Mouse (Mus musculus) liver, embryonic 11.5 days (tissue): ENCODE results near the gene Fam241b. TPM values are rescaled to one million over a fixed set of nuclear protein-coding genes. Genes with fewer than 3 reads are reported as not detected.
A peak's percentile ranks its signal among the peaks of the same experiment; 100 is the strongest.

Source experiments
- ATAC-seq: fragments of 200-750 bp; cut with Nextera tagmentation; replicated peaks from 2 replicates; pipeline ENCODE4 v1.8.0; 2017; ENCODE audit warnings: moderate number of reproducible peaks, mild to moderate bottlenecking, moderate TSS enrichment, moderate library complexity; ENCODE audit not compliant: low FRiP score
- DNase-seq: peaks from one replicate; pipeline ENCODE4 v3.0.0-alpha.2; 2017; ENCODE audit warnings: low spot score
- H3K27ac ChIP-seq: fragments of 300-500 bp; sonication (generic); 2 replicates; pipeline ENCODE4 v1.5.1; 2014; ENCODE audit warnings: mild to moderate bottlenecking, low read depth, low read length, control low read depth
- H3K27me3 ChIP-seq: fragments of 300-500 bp; sonication (generic); replicated peaks from 2 replicates; pipeline ENCODE4 v1.6.1; 2014; ENCODE audit warnings: low read length, mixed read lengths; ENCODE audit not compliant: control insufficient read depth, insufficient read depth
- H3K36me3 ChIP-seq: fragments of 300-500 bp; sonication (generic); 2 replicates; pipeline ENCODE4 v1.6.1; 2014; ENCODE audit warnings: mild to moderate bottlenecking, low read length, moderate library complexity, mixed read lengths; ENCODE audit not compliant: control insufficient read depth, insufficient read depth
- H3K4me1 ChIP-seq: fragments of 300-500 bp; sonication (generic); replicated peaks from 2 replicates; pipeline ENCODE4 v1.6.1; 2014; ENCODE audit warnings: low read length, mixed read lengths; ENCODE audit not compliant: control insufficient read depth, insufficient read depth
- H3K4me2 ChIP-seq: fragments of 300-500 bp; sonication (generic); 2 replicates; pipeline ENCODE4 v1.6.1; 2014; ENCODE audit warnings: mild to moderate bottlenecking, control low read depth, moderate library complexity
- H3K4me3 ChIP-seq: fragments of 300-500 bp; sonication (generic); 2 replicates; pipeline ENCODE4 v1.5.1; 2014; ENCODE audit warnings: low read depth, low read length, control low read depth
- H3K9ac ChIP-seq: fragments of 300-500 bp; sonication (generic); 2 replicates; pipeline ENCODE4 v1.6.1; 2014; ENCODE audit warnings: low read depth, low read length, control low read depth
- H3K9me3 ChIP-seq: fragments of 300-500 bp; sonication (generic); 2 replicates; pipeline ENCODE4 v1.6.1; 2016; ENCODE audit warnings: low read length, inconsistent platforms, mixed read lengths; ENCODE audit not compliant: control insufficient read depth
- WGBS: fragments of 180-500 bp; shearing (Covaris S2); extraction: QIAGEN DNeasy Blood & Tissue Kit; methylation state at CpG from one replicate; pipeline ENCODE4 v1.1.7; 2014; 5-methylcytosine and 5-hydroxymethylcytosine counted together
- polyA plus RNA-seq: library from polyadenylated mRNA; unstranded; fragments of >200 nt; fragmentation: Nextera tagmentation; extraction: Ambion mirVana; gene quantifications from 2 replicates; pipeline ENCODE4 v1.2.1, GENCODE M21; 2014

Gene Fam241b
- polyA plus RNA-seq: 0.71 and 0.77 TPM in 2 replicates

DNA sequence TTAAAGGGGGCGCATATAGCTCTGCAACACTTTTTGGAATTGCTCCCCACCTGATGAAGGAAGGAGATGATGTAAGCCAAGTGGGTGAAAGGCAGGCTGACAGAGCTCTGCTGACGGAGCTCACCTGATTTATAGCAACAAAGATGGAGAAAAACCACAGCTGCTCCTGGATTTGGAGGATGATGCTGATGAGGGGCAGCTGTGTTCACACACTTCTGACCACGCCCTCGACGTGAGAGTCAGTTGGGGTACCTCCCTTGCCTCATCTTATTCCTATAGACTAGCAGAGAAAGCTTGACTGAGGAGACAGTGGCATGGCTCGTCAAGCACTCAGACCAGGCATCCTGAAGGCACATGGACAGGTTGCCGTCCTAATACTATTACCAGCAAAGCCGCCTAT, at the start of gene Fam241b:
Fam241b (minus strand) TSS at position 101 of the 400 bp plus-strand sequence.
- H3K27me3 ChIP-seq: no peaks in the 10 kb centered on the region; the same call in none of the 2 replicates

DNA sequence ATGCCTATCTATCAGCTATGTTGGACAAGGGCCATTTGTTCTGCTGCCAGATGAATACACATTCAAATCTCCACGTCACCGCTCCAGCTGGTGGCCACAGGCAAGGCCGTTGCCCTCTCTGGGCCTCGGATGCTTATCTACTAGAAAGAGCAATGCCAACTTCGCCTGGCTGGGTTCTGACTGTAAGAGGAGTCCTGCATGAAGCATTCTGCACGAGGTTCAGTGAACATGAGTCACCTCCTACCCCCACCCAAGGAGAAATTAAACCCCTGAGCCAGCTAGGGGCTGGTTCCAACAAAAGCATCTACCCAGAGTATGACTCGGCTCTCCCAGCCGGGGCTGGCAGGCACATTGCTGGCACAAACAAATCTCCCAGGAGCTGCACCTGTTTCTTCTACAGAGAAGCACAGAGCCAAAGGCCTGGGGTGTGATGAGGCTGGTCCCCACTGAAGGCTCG, 49.0 kb upstream of the Fam241b start:
- Histone ChIP-seq H3K4me1 (peaks cover 4% of the 10 kb centered on the region), H3K4me2 (no peak overlapping the region), H3K9me3 (no peaks in the 10 kb centered on the region), H3K9ac (no peak overlapping the region), H3K4me3 (no peak overlapping the region), H3K27me3 (no peaks in the 10 kb centered on the region), H3K27ac (no peak overlapping the region), H3K36me3 (no peaks in the 10 kb centered on the region)
- DNase-seq (no peak), ATAC-seq (no peak)
- WGBS: 72% methylated on average over 9 of the region's 9 CpGs

More for the DNA sequence above, at the start of gene Fam241b:
- DNase-seq (no peak), ATAC-seq (no peak)
- 55% methylated on average over 8 of the region's 8 CpGs for WGBS
- no peak within 1 kb of the TSS for H3K9ac ChIP-seq
- H3K27ac ChIP-seq: no peak within 1 kb of the TSS
- H3K36me3 ChIP-seq: no peaks in the 10 kb centered on the region
- no peaks in the 10 kb centered on the region for H3K4me1 ChIP-seq
- no peak within 1 kb of the TSS for H3K4me2 ChIP-seq
- H3K4me3 ChIP-seq: no peak within 1 kb of the TSS
- H3K9me3 ChIP-seq: no peaks in the 10 kb centered on the region

DNA sequence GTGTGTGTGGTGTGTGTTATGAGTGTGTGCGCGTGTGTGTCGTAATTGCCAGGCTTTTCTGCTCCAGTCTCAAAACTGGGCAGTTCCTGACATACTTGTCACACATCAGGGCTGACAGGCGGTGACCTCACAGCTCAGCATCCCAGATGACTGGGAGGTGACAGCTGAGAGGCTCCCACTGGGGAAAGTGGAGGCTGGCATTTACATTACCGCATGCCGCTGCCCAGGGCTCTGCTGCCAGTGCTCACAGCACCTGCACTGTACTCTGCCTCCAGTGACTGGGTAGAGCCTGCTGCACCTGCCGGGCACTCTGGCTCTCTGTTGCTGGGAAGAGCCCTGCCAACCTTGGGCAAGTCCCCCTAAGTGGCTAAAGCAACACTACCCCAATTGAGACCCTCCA, 47.1 kb upstream of the Fam241b start:
- ATAC-seq (no peak), DNase-seq (no peak)
- WGBS: 90% methylated on average over 7 of the region's 7 CpGs
- H3K9ac ChIP-seq: no peak overlapping the region
- no peaks in the 10 kb centered on the region; the same call in 1 of the 2 replicates for H3K27me3 ChIP-seq
- H3K4me1 ChIP-seq: peaks cover 4% of the 10 kb centered on the region
- no peak overlapping the region for H3K4me3 ChIP-seq
- no peaks in the 10 kb centered on the region for H3K9me3 ChIP-seq
- H3K4me2 ChIP-seq: no peak overlapping the region
- no peaks in the 10 kb centered on the region for H3K36me3 ChIP-seq
- no peak overlapping the region for H3K27ac ChIP-seq

DNA sequence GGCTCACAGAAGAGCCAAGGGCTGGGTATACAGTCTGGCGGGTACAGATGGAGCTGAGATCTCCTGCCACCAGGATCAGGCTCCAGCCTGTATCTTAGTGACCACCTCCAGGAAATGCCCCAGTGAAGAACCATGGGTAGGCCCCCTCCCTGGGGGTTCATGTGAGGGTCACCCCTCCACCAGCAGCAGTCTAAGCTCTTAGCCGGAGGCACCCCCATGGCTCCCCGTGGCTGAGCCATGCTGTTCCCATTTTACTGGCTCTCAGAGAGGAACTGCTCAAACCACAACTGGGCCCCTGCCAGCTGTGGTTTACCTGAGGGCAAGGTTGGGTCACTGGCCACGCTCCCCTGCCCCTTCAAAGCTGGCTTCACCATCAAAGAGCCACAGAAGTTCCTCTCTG, 46.2 kb upstream of the Fam241b start:
- Histone ChIP-seq H3K27ac (no peak overlapping the region), H3K9ac (no peak overlapping the region), H3K27me3 (no peaks in the 10 kb centered on the region; the same call in 1 of the 2 replicates), H3K4me2 (no peak overlapping the region), H3K4me3 (no peak overlapping the region), H3K9me3 (no peaks in the 10 kb centered on the region), H3K36me3 (no peaks in the 10 kb centered on the region), H3K4me1 (peaks cover 4% of the 10 kb centered on the region)
- WGBS: 69% methylated on average over 4 of the region's 4 CpGs
- no peak for DNase-seq
- no peak for ATAC-seq

DNA sequence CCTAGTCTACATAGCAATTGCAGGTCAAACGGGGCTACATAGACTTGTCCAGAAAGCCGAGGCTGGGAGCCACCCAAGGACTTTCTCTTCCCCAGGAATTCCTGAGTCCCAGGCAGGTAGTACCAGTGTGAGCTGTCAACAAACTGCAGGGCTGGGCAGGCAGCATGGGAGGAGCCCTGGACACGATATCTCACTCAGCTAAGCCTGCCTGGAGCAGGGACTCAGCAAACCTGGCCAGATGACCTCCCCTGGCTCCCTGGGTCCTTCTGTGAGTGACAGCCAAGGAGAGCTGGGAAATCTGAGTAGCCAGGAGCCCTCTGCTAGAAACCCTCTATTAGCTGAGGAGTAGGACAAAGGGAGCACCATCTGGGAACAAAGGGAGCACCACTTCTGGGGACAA, 45.6 kb upstream of the Fam241b start:
- Histone ChIP-seq H3K36me3 (no peaks in the 10 kb centered on the region), H3K4me2 (no peak overlapping the region), H3K4me3 (no peak overlapping the region), H3K27me3 (no peaks in the 10 kb centered on the region; the same call in 1 of the 2 replicates), H3K4me1 (peaks cover 4% of the 10 kb centered on the region), H3K9me3 (no peaks in the 10 kb centered on the region), H3K9ac (no peak overlapping the region), H3K27ac (no peak overlapping the region; the same call in 1 of the 2 replicates)
- WGBS: 62% methylated on average over 3 of the region's 3 CpGs
- DNase-seq: no peak
- ATAC-seq: no peak

DNA sequence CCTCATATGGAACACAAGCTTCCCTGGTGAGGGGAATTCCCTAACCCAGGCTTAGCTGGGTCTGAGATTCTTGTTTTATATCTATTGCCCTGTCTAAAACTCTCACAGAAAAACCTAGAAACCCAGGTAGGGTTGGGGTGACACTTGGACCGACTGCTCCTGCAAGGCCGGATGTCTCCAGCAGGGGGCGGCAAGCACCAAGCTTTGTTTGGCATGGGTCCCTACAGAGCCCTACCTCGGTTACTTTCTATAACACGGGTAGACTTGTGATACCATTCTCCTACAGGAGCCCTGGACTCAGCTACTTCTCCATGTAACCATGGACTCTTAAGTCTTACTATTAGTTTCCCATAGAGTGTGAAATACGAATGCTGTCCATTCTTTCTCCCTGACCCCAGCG, 43.2 kb upstream of the Fam241b start:
- Histone ChIP-seq H3K27me3 (no peaks in the 10 kb centered on the region; the same call in 1 of the 2 replicates), H3K9me3 (no peaks in the 10 kb centered on the region), H3K4me1 (peaks cover 4% of the 10 kb centered on the region), H3K9ac (no peak overlapping the region), H3K27ac (no peak overlapping the region), H3K4me3 (no peak overlapping the region), H3K4me2 (no peak overlapping the region), H3K36me3 (no peaks in the 10 kb centered on the region)
- peak; percentile 80 for DNase-seq
- ATAC-seq: peak; percentile 67
- WGBS: 21% methylated on average over 7 of the region's 7 CpGs

DNA sequence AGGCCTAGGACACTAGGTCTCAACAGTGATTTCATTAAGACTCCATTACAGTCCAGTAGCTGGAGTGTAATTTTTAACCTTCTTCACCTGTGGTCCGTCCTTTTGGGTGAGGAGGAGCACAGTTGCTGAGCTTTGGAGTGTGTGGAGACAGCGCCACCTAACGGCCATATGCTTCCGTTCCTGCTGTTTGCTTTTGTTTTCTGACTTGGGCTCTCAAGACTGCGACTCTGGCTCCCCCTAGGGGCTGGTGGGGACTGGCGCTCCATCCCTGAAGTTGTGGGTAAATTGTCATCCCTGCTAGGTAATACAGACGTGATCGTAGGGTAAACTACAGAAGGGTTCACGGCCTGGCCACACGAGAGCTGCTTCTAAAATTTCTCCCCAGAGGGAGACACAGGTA, 39.3 kb upstream of the Fam241b start:
- H3K4me3 ChIP-seq: no peak overlapping the region
- H3K9ac ChIP-seq: no peak overlapping the region
- peak; percentile 89 for DNase-seq
- 3% methylated on average over 10 of the region's 10 CpGs for WGBS
- no peaks in the 10 kb centered on the region for H3K36me3 ChIP-seq
- no peak overlapping the region for H3K27ac ChIP-seq
- H3K4me2 ChIP-seq: no peak overlapping the region
- no peaks in the 10 kb centered on the region; the same call in 1 of the 2 replicates for H3K4me1 ChIP-seq
- peaks cover 1% of the 10 kb centered on the region; the same call in 1 of the 2 replicates for H3K9me3 ChIP-seq
- ATAC-seq: peak; percentile 56
- H3K27me3 ChIP-seq: no peaks in the 10 kb centered on the region; the same call in 1 of the 2 replicates

DNA sequence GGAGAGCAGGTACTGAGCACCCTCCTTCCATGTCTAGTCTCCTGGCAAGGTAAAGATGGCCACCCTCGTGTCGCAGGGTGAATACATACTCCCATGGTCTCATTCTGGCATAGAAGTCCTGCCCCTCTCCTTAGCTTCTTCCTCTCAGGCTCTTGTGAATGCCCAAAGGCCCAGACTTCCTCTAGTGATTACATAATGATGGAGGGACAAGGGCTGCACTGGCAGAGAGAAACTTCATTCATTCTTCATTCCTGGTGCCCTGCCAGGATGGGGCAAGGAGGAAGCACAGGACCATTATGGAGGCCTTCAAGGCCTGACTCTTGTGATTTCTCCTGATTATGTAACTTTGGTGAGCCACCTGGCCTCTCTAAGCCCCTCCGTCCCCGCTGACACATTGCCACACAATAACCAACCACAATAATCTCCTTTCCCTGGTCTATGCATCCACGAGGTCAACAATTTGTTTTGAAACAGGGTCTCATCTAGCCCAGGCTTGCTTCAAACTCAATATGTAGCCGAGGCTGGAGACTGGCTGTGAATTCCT, 38.8 kb upstream of the Fam241b start:
- H3K4me1 ChIP-seq: no peaks in the 10 kb centered on the region
- ATAC-seq (no peak), DNase-seq (no peak)
- H3K4me2 ChIP-seq: no peak overlapping the region
- H3K27ac ChIP-seq: no peak overlapping the region
- peaks cover 3% of the 10 kb centered on the region; the same call in 1 of the 2 replicates for H3K9me3 ChIP-seq
- H3K27me3 ChIP-seq: no peaks in the 10 kb centered on the region; the same call in 1 of the 2 replicates
- no peak overlapping the region for H3K4me3 ChIP-seq
- H3K9ac ChIP-seq: no peak overlapping the region
- 79% methylated on average over 6 of the region's 6 CpGs for WGBS
- no peaks in the 10 kb centered on the region for H3K36me3 ChIP-seq

DNA sequence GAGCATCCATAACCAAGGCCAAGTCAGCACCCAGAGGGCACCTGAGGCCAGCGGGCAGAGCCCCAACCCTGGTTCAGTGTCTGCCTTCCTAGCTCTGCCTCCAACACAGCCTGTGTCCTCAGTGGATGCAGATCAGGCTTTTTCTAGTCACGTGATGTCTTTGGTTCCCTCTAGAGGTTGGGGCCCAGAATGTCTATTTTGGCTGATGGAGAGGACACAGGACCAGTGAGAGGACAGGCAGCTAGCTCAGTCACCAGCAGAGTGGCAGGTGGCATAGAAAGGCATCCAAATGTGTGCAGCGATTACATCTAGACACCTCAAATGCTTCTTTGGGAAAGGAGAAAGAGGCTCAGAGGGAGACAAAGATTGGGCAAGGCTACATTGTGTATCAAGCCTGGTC, 38.0 kb upstream of the Fam241b start:
- Histone ChIP-seq H3K36me3 (no peaks in the 10 kb centered on the region), H3K4me2 (no peak overlapping the region), H3K4me3 (no peak overlapping the region), H3K4me1 (no peaks in the 10 kb centered on the region), H3K9me3 (peaks cover 3% of the 10 kb centered on the region; the same call in 1 of the 2 replicates), H3K27ac (no peak overlapping the region), H3K9ac (no peak overlapping the region), H3K27me3 (no peaks in the 10 kb centered on the region; the same call in 1 of the 2 replicates)
- 54% methylated on average over 3 of the region's 3 CpGs for WGBS
- ATAC-seq (no peak), DNase-seq (no peak)
